Mouse (Mus musculus): ENCODE measurements at regions not wholly inside any gene's neighbourhood (a gene's known extent, or its start where the extent isn't known, plus 50 kb on each side); places are given as distances from the start of the nearest gene placed in this dataset.

DNA sequence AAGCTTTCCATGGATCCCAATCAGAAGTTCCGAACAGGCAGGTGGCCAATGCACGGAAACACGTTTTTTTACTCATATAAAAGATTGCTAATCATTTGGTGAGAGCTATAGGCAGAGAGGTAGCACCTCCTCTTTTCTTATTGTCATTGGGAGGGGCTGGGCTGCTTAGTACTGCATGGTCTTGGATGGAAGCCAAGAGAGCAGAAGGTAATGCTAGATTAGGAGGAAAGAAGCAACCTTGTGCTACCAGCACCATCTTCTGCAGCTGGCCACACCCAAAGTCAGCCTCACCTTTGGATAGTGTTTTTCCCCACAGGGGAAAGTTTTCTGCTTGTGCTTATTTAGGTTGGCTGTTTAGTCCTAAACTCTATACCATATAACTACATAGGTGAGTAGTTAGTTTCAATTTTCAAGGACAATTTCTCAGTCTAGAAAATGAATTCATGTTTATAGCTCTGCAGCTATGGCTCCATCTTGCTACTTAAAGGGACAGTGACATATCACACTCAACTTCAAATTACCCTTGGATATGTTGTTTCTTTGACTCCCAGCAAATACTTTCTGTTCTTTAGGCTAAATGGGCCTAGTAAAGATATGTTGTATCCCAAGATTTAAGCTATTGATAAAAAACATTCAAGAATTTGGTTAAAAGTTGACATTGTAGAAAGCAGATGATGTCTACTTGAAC, 66.6 kb upstream of the Lcorl start:
- Histone ChIP-seq H3K9ac (ENCODE audit: low read length) (no peak overlapping the region), H3K36me3 (ENCODE audit: control insufficient read depth, insufficient read depth, low read length) (no peaks in the 10 kb centered on the region), H3K4me3 (ENCODE audit: low read length) (no peak overlapping the region), H3K4me1 (replicated peaks; ENCODE audit: control insufficient read depth, insufficient read depth, low read length) (no peaks in the 10 kb centered on the region), H3K4me2 (ENCODE audit: low read depth, low read length) (no peak overlapping the region), H3K9me3 (ENCODE audit: control insufficient read depth, low read length) (no peaks in the 10 kb centered on the region), H3K27me3 (ENCODE audit: control insufficient read depth, insufficient read depth, low read depth, low read length) (no peaks in the 10 kb centered on the region), H3K27ac (ENCODE audit: low read length) (no peak overlapping the region)
- no peak for ATAC-seq (ENCODE audit: low read depth)
- WGBS: 84% methylated on average over 3 of the region's 3 CpGs

All from lung, embryonic 16.5 days (tissue).